Mouse (Mus musculus) C2C12 (cell line): ENCODE data around the gene Pkig. TPM values are rescaled to one million over a fixed set of nuclear protein-coding genes. Genes with fewer than 3 reads are reported as not detected.

Experiments used
- H3K27me3 ChIP-seq: one replicate; pipeline ENCODE4 v1.6.1; 2011; ENCODE audit not compliant: control insufficient read depth, insufficient read depth, insufficient read length
- H3K36me3 ChIP-seq: one replicate; pipeline ENCODE4 v1.6.1; 2011; ENCODE audit not compliant: control insufficient read depth, insufficient read depth
- H3K4me3 ChIP-seq: one replicate; pipeline ENCODE4 v1.5.1; 2011; ENCODE audit warnings: mild to moderate bottlenecking, control low read depth; ENCODE audit not compliant: poor library complexity, insufficient read depth, severe bottlenecking
- H3K79me2 ChIP-seq: one replicate; pipeline ENCODE4 v1.6.1; 2011; ENCODE audit not compliant: control insufficient read depth, insufficient read depth
- H3K79me3 ChIP-seq: one replicate; pipeline ENCODE4 v1.6.1; 2011; ENCODE audit warnings: low read depth, control low read depth
- H3ac ChIP-seq: one replicate; pipeline ENCODE3; 2011; ENCODE audit warnings: low read depth; ENCODE audit not compliant: control insufficient read depth, insufficient read length
- CEBPB ChIP-seq: IDR thresholded peaks from one replicate; pipeline ENCODE4 v1.6.1; 2011; ENCODE audit warnings: low read depth, mild to moderate bottlenecking, control low read depth, moderate library complexity
- CTCF ChIP-seq: IDR thresholded peaks from one replicate; pipeline ENCODE4 v1.5.1; 2011; ENCODE audit not compliant: control insufficient read depth, insufficient read depth, insufficient read length
- FOSL1 ChIP-seq: IDR thresholded peaks from one replicate; pipeline ENCODE4 v1.8.0; 2011; ENCODE audit warnings: mild to moderate bottlenecking, low read length; ENCODE audit not compliant: poor library complexity, insufficient read depth, severe bottlenecking
- MAX ChIP-seq: IDR thresholded peaks from one replicate; pipeline ENCODE4 v1.6.1; 2011; ENCODE audit warnings: mild to moderate bottlenecking, control low read depth
- MYOD1 ChIP-seq: IDR thresholded peaks from one replicate; pipeline ENCODE4 v1.6.1; 2011; ENCODE audit warnings: low read depth; ENCODE audit not compliant: control insufficient read depth, insufficient read length
- MYOG ChIP-seq: IDR thresholded peaks from one replicate; pipeline ENCODE4 v1.6.1; 2011; ENCODE audit not compliant: control insufficient read depth, insufficient read length; ENCODE audit errors: extremely low read depth
- USF1 ChIP-seq: IDR thresholded peaks from one replicate; pipeline ENCODE4 v1.6.1; 2011; ENCODE audit warnings: low read depth, mild to moderate bottlenecking, control low read depth, moderate library complexity
- polyA plus RNA-seq: library from polyadenylated mRNA; unstranded; fragments of >200 nt; fragmentation: generic; extraction: Trizol; gene quantifications from one replicate; pipeline ENCODE4 v1.2.1, GENCODE M21; 2012; ENCODE audit warnings: missing spikeins

Gene Pkig
- polyA plus RNA-seq, 1 experiment: 254 TPM

DNA sequence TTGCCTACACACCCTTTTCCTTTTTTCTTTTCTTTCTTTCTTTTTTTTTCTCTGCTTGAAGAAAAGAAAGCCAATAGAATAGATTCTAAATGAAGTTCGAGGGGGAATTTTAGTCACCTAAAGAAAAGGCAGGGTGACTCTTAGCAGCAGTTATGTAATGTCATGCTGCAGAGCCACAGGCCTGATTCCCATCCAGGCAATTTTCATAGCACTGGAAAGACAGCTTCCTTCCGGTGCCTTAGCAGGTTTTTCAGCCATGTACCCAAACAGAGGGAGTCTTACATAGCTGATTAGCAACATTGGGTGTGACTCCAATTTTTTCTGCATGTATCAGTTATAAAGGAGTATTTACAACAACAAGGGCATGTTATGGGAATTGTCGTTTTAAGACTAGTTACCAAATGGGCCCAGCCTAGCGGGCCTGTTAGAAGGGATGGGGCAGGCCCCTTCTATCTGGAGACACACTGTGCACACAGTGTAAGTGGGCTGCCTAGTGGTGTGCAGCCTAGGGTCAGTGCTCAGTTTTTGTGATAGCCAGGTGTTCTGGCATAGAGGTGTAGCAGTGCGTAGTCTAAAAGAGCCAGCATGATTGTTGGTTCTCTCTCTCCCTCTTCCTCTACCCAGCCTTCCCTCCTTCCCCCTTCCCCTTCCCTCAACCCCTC lies 45.5 kb downstream of the Pkig start:
- H3K79me2 ChIP-seq: peaks cover 65% of the 10 kb centered on the region
- H3K27me3 ChIP-seq: no peaks in the 10 kb centered on the region
- H3ac ChIP-seq: no peak overlapping the region
- peaks cover 17% of the 10 kb centered on the region for H3K79me3 ChIP-seq
- TF ChIP-seq FOSL1: no peak
- no peak for TF ChIP-seq MYOG
- no peak for TF ChIP-seq CEBPB
- TF ChIP-seq MAX: no peak
- no peak for TF ChIP-seq CTCF
- no peak for TF ChIP-seq MYOD1
- no peak for TF ChIP-seq USF1
- H3K36me3 ChIP-seq: peaks cover 18% of the 10 kb centered on the region
- H3K4me3 ChIP-seq: no peak overlapping the region

DNA sequence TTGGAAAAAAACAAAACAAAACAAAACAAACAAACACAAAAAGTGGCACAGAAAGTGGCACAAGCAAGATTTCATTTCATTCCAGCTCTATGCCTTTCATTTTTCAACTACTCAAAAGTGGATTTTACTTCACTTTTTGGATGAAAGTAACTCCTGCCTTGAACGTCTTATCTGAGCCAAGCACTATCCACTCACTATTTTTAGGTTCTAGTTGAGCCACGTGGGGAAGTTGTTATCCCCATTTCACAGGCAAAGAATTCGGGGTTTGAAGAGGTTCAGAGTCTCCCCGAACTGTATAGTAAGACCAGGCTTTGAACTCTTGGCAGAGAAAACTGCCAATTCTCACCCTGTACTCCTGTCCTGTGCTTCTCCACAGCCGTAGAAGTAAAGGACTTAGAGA lies 50.1 kb downstream of the Pkig start:
- Histone ChIP-seq H3K27me3 (no peaks in the 10 kb centered on the region), H3ac (no peak overlapping the region)

DNA sequence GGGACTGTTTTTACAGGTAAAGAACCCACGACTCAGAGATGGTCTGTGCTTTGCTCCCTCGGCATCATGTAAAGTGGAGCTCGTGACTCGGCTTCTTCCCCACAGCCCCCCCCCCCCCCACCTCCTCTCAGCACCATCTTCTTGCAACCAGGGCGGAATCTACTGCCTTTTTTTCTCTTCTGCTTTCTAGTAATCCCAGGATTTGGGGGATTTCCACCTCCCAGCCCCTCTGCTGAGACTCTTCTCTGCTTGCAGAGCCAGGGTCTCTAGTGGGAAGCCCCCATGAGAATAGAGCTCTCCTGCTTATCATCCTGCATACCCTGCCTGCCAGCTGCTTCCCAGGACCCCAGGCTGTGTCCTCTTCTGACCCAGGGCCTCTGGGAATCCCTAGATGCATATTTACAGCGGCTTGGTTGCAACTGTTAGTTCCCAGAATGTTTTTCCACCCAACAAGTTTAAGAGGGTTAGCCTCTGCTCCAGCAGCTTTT lies 50.6 kb downstream of the Pkig start:
- Histone ChIP-seq H3K79me2 (peaks cover 16% of the 10 kb centered on the region), H3ac (no peak overlapping the region), H3K27me3 (no peaks in the 10 kb centered on the region), H3K79me3 (no peaks in the 10 kb centered on the region), H3K4me3 (no peak overlapping the region), H3K36me3 (peaks cover 18% of the 10 kb centered on the region)
- no peak for TF ChIP-seq MYOD1
- TF ChIP-seq MAX: no peak
- TF ChIP-seq USF1: no peak
- TF ChIP-seq FOSL1: no peak
- no peak for TF ChIP-seq MYOG
- no peak for TF ChIP-seq CTCF
- no peak for TF ChIP-seq CEBPB

More for the DNA sequence above, 50.1 kb downstream of the Pkig start:
- Histone ChIP-seq H3K4me3 (no peak overlapping the region), H3K36me3 (peaks cover 18% of the 10 kb centered on the region), H3K79me3 (no peaks in the 10 kb centered on the region), H3K79me2 (peaks cover 21% of the 10 kb centered on the region)
- TF ChIP-seq MYOG (no peak), CEBPB (no peak), CTCF (no peak), USF1 (no peak), MAX (no peak), FOSL1 (no peak), MYOD1 (no peak)

DNA sequence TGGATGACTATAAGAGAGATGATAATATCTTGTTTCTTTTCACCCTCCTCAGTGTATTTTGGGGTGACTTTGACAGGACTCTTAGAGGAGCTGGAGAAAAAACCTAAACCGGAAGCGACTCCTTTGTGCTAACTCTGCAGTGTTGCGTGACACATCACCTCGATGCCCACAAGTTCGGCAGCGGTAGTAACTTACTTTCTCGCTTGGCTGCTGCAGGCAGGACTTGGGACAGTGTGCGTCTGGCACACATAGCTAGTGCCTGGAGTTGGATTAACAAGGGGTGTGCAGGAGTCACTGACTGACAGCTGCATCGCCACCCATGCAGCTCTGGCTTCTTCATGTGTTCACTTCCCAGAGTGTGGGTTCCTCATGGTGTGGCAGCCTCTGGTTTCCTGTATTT lies 51.8 kb downstream of the Pkig start:
- H3K4me3 ChIP-seq: no peak overlapping the region
- TF ChIP-seq CTCF: no peak
- no peak for TF ChIP-seq USF1
- no peaks in the 10 kb centered on the region for H3K27me3 ChIP-seq
- H3ac ChIP-seq: no peak overlapping the region
- H3K79me3 ChIP-seq: no peaks in the 10 kb centered on the region
- peaks cover 6% of the 10 kb centered on the region for H3K79me2 ChIP-seq
- H3K36me3 ChIP-seq: peaks cover 9% of the 10 kb centered on the region

DNA sequence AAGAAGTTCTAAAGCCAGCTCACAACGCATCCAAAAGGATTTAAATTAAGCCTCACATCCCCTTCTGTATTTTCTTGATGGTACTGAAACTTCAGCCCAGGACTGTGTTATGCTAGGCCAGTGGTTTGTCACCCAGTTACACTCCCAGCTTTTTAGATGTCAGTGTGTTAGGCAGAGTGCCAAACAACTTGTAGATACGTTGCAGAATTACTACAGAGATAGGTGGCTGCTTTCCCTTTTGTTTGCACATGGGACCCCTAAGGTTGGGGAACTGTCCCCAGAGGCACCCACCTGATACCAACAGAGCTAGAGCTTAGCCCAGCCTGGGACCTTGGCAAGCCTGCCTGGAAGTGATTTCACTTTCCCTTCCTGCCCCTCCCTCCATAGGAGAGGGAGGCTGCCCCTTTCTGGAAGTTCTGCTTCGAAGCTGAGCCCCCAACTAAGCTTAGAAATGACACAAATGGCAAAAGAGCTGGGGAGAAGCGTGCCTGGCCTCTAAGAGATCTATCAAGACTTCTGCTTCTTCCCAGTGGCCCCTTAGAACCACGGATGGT lies 52.5 kb downstream of the Pkig start:
- TF ChIP-seq MYOG (no peak), MYOD1 (no peak), USF1 (no peak), MAX (no peak), CEBPB (no peak), CTCF (no peak), FOSL1 (no peak)
- Histone ChIP-seq H3K79me2 (no peaks in the 10 kb centered on the region), H3K27me3 (no peaks in the 10 kb centered on the region), H3ac (no peak overlapping the region), H3K79me3 (no peaks in the 10 kb centered on the region), H3K4me3 (no peak overlapping the region), H3K36me3 (peaks cover 4% of the 10 kb centered on the region)

DNA sequence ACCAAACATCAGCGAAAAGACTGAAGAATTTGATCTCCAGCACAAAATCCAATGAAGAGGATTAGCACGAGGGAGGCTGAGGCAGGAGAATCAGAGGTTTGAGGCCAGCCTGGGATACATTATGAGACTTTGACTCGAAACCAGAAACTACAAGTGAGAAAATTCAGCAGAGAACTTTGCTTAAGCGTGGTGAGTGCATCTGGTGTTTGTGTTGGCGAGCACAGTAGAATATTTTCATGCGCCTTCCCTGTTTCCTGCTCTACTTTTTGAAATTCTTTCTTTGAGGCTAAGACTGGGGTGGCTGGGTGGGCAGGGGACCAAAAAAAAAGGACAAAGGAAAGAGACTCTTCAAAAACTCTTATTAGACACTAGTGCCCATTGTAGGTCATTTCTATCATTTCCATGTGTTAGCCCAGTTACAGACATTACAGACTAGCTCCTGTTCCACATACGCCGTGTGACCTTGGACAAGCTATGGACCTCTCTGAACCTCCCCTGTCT lies 53.2 kb downstream of the Pkig start:
- Histone ChIP-seq H3K4me3 (no peak overlapping the region), H3K79me3 (no peaks in the 10 kb centered on the region), H3ac (no peak overlapping the region), H3K36me3 (no peaks in the 10 kb centered on the region), H3K27me3 (no peaks in the 10 kb centered on the region), H3K79me2 (no peaks in the 10 kb centered on the region)
- TF ChIP-seq MYOG (no peak), MAX (no peak), CTCF (no peak), FOSL1 (no peak), USF1 (no peak), MYOD1 (no peak), CEBPB (no peak)
